Mouse (Mus musculus): Measurements from ENCODE around the gene Mphosph9. TPM values are rescaled to one million over a fixed set of nuclear protein-coding genes. Genes with fewer than 3 reads are reported as not detected.
"Not testable (repeated sequence)": the region's sequence is repeated elsewhere in the genome, so short reads cannot be mapped to it uniquely, and the experiment has no call there.

Mphosph9 gene
- total and polyA plus RNA-seq, 2 experiments: 1.1 to 2.3 TPM

GRCm38 (mm10) chr5:124364173-124364918, 36.6 kb upstream of the Mphosph9 start:
- H3K9ac ChIP-seq (ENCODE audit: low read depth, low read length): no peak overlapping the region
- TF ChIP-seq POLR2A (IDR thresholded peaks at IDR 0.05; ENCODE audit: extremely low read depth, insufficient read depth, low read length) (no peak), CTCF (IDR thresholded peaks at IDR 0.05; ENCODE audit: low read depth, low read length) (no peak)
- H3K27ac ChIP-seq (replicated peaks; ENCODE audit: insufficient read depth, low read depth, low read length): no peak overlapping the region
- peaks cover 5% of the 10 kb centered on the region for H3K36me3 ChIP-seq (ENCODE audit: control insufficient read depth, insufficient read depth, low read length)
- DNase-seq (ENCODE audit: extremely low read depth, low read depth, low spot score): no peak
- no peak overlapping the region for H3K4me3 ChIP-seq (ENCODE audit: insufficient read depth, low read depth, low read length)
- no peaks in the 10 kb centered on the region for H3K27me3 ChIP-seq (ENCODE audit: control insufficient read depth, insufficient read depth, low read length)
- no peaks in the 10 kb centered on the region for H3K79me2 ChIP-seq (ENCODE audit: control insufficient read depth, insufficient read depth, low read length)
- H3K4me1 ChIP-seq (ENCODE audit: control insufficient read depth, insufficient read depth, low read length): no peaks in the 10 kb centered on the region; the same call in 1 of the 2 replicates
- 93% methylated on average over 6 of the region's 6 CpGs for WGBS

DNA sequence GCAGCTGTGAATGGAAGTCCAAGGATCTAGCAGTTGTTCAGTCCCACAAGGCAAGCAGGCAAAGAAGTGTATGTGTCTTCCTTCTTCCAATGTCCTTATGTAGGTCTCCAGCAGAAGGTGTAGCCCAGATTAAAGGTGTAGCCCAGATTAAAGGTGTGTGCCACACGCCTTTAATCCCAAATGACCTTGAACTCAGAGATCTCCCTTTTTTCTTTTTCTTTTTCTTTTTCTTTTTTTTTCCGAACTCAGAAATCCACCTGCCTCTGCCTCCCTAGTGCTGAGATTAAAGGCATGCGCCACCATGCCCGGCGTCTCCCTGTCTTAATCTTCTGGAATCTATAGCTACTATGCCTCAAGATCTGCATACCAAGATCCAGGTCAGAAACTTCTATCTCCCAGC, 35.2 kb upstream of the Mphosph9 start, which contains the start of gene Cdk2ap1:
Cdk2ap1 (minus strand) TSS at position 101 of the 400 bp plus-strand sequence.
- not testable (repeated sequence) for H3K4me3 ChIP-seq (ENCODE audit: insufficient read depth, low read depth, low read length); DNase-seq (ENCODE audit: extremely low read depth, low read depth, low spot score); H3K9ac ChIP-seq (ENCODE audit: low read depth, low read length); H3K4me1 ChIP-seq (ENCODE audit: control insufficient read depth, insufficient read depth, low read length); H3K79me2 ChIP-seq (ENCODE audit: control insufficient read depth, insufficient read depth, low read length); H3K27ac ChIP-seq (replicated peaks; ENCODE audit: insufficient read depth, low read depth, low read length); H3K36me3 ChIP-seq (ENCODE audit: control insufficient read depth, insufficient read depth, low read length); H3K27me3 ChIP-seq (ENCODE audit: control insufficient read depth, insufficient read depth, low read length)
- 93% methylated on average over 5 of the region's 5 CpGs for WGBS

DNA sequence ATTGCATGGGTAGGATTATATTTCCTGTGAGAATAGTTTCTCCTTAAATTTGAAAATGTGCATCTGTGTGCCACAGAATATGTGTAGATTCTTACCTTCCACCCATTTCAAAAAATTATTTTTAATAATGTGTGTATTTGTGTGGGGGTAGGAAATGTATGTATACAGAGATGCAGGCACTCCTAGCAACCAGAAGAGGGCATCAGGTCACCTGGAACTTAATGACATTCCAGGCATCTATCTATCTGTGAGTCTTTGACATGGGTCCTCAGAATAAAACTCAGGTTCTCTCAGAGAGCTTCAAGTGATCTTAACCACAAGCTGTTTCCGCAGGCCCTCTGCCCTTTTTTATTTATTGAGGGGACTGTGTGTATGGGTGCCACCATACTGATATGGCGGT, 31.9 kb upstream of the Mphosph9 start:
- TF ChIP-seq POLR2A (IDR thresholded peaks at IDR 0.05; ENCODE audit: extremely low read depth, insufficient read depth, low read length) (no peak), CTCF (IDR thresholded peaks at IDR 0.05; ENCODE audit: low read depth, low read length) (peak; percentile 20; the same call in 1 of the 2 replicates)
- H3K4me3 ChIP-seq (ENCODE audit: insufficient read depth, low read depth, low read length): no peak overlapping the region
- H3K9ac ChIP-seq (ENCODE audit: low read depth, low read length): no peak overlapping the region
- H3K79me2 ChIP-seq (ENCODE audit: control insufficient read depth, insufficient read depth, low read length): no peaks in the 10 kb centered on the region
- H3K4me1 ChIP-seq (ENCODE audit: control insufficient read depth, insufficient read depth, low read length): no peaks in the 10 kb centered on the region
- H3K27me3 ChIP-seq (ENCODE audit: control insufficient read depth, insufficient read depth, low read length): no peaks in the 10 kb centered on the region
- peak; percentile 21 for DNase-seq (ENCODE audit: extremely low read depth, low read depth, low spot score)
- H3K27ac ChIP-seq (replicated peaks; ENCODE audit: insufficient read depth, low read depth, low read length): no peak overlapping the region
- no peaks in the 10 kb centered on the region for H3K36me3 ChIP-seq (ENCODE audit: control insufficient read depth, insufficient read depth, low read length)
- WGBS: 87% methylated on average over 2 of the region's 2 CpGs

DNA sequence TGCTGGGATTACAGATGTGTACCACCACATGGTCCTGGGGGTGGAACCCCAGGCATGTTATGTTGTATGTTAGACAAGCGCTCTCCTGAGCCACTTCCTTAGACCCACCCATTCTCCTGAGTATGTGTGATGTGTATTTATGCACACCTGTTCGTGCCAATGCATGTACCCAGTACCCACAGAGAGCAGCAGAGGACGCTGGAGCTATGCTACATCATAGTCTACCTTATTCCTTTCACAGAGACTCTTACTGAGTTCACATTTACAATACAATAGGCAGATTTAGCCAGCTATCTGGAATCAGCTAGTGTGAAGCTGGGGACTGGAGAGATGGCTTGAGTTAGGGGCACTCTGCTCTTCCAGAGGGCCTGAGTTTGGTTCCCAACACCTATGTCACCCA, 28.9 kb upstream of the Mphosph9 start:
- no peak overlapping the region for H3K9ac ChIP-seq (ENCODE audit: low read depth, low read length)
- H3K36me3 ChIP-seq (ENCODE audit: control insufficient read depth, insufficient read depth, low read length): no peaks in the 10 kb centered on the region
- H3K4me1 ChIP-seq (ENCODE audit: control insufficient read depth, insufficient read depth, low read length): peaks cover 6% of the 10 kb centered on the region; the same call in 1 of the 2 replicates
- H3K79me2 ChIP-seq (ENCODE audit: control insufficient read depth, insufficient read depth, low read length): peaks cover 5% of the 10 kb centered on the region; the same call in 1 of the 2 replicates
- H3K27ac ChIP-seq (replicated peaks; ENCODE audit: insufficient read depth, low read depth, low read length): no peak overlapping the region
- WGBS: 66% methylated on average over 3 of the region's 3 CpGs
- no peak for DNase-seq (ENCODE audit: extremely low read depth, low read depth, low spot score)
- H3K27me3 ChIP-seq (ENCODE audit: control insufficient read depth, insufficient read depth, low read length): no peaks in the 10 kb centered on the region
- H3K4me3 ChIP-seq (ENCODE audit: insufficient read depth, low read depth, low read length): no peak overlapping the region
- no peak for TF ChIP-seq CTCF (IDR thresholded peaks at IDR 0.05; ENCODE audit: low read depth, low read length)
- TF ChIP-seq POLR2A (IDR thresholded peaks at IDR 0.05; ENCODE audit: extremely low read depth, insufficient read depth, low read length): no peak

DNA sequence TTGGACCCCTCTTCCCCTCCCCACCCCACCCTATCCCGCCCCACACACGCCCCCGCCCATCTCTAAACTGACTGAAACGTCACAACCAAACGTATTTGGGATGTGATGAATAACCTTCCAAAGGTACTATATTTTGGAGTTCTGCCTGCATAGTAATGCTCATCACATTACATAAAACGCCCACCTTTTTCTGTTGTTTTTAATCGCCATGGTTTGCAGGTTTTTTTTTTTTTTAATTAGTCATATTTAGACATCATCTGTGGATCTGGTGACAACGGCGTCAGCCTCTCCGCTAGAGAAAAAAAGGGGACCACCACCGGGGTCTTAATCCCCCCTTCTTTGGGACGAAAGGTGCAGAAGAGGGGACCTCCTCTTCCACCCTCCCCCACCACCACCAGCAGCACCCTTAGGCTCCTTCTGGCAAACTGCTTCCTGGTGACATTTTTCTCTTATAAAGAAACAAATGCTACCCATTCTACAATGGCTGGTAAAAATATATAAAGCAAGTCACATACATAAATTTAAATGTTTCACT, 27.7 kb upstream of the Mphosph9 start:
- Histone ChIP-seq H3K36me3 (ENCODE audit: control insufficient read depth, insufficient read depth, low read length) (no peaks in the 10 kb centered on the region), H3K27me3 (ENCODE audit: control insufficient read depth, insufficient read depth, low read length) (no peaks in the 10 kb centered on the region), H3K4me3 (ENCODE audit: insufficient read depth, low read depth, low read length) (no peak overlapping the region), H3K79me2 (ENCODE audit: control insufficient read depth, insufficient read depth, low read length) (peaks cover 10% of the 10 kb centered on the region; the same call in 1 of the 2 replicates), H3K4me1 (ENCODE audit: control insufficient read depth, insufficient read depth, low read length) (peaks cover 6% of the 10 kb centered on the region; the same call in 1 of the 2 replicates), H3K9ac (ENCODE audit: low read depth, low read length) (no peak overlapping the region), H3K27ac (replicated peaks; ENCODE audit: insufficient read depth, low read depth, low read length) (no peak overlapping the region)
- 21% methylated on average over 12 of the region's 12 CpGs for WGBS
- TF ChIP-seq CTCF (IDR thresholded peaks at IDR 0.05; ENCODE audit: low read depth, low read length) (no peak), POLR2A (IDR thresholded peaks at IDR 0.05; ENCODE audit: extremely low read depth, insufficient read depth, low read length) (no peak)
- no peak for DNase-seq (ENCODE audit: extremely low read depth, low read depth, low spot score)

Data from liver, adult 2 months (tissue).